12 mouse cellular contexts compared by ENCODE assay signal in the genomic region with DNA sequence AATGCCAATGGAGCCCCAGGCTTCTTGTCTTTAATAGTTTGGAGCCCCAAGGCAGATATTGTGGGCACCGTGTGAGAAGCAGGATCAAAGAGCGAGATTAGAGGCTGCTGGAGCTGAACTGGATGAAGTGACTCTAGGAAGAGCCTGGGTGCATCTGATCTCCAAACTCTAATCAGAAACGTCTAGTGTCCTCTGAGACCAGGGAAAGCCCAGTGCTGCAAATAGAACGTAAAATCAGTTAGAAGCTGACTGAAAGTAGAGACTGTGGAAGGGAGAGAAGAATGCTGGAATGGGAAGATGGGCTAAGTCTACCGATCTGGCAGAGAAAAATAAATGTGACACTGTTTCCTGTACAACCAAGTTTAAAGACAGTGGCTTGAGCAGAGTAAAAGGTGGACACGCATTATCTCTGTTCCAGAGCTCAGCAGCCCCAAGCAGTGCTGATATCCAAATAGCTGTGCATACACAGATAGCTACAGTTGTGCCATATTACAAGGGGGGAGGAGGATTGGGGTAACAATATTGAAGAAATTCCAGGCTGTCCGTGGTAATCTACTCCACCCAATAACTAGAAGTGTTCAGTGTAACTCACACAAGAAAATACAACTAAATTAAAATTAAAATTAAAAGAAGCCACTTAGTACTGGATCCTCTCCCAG. TPM values are rescaled to one million over a fixed set of nuclear protein-coding genes. Genes with fewer than 3 reads are reported as not detected.
DNase-seq lines count a peak whose midpoint lies in the region; ATAC-seq and TF ChIP-seq lines count a peak whose summit lies in the region.
"Had no signal": no experiment of that assay in that cellular context is flagged by ENCODE, and none has a peak within 500 bp of the region (broad histone marks: within the 10 kb centered on the region; RNA-seq: fewer than 3 reads in every experiment).

No protein-coding gene starts in this region.

- no peak overlapping the region for H3K4me3 ChIP-seq in hindbrain, embryonic 10.5 days
- H3K4me3 ChIP-seq in hindbrain, postnatal 0 days (ENCODE audit: low read length): no peak overlapping the region
- no peak overlapping the region for H3K4me3 ChIP-seq in lung, postnatal 0 days (ENCODE audit: low read depth, low read length)
- H3K4me3 ChIP-seq: hindbrain, embryonic 15.5 days; limb, embryonic 13.5 days; neural tube, embryonic 13.5 days had no signal

- ATAC-seq in hindbrain, postnatal 0 days: no peak
- ATAC-seq in erythroid progenitor cell, adult 5-6 weeks (replicated peaks; ENCODE audit: low FRiP score, poor library complexity, severe bottlenecking): peak; percentile 87
- ATAC-seq in megakaryocyte, adult 5-6 weeks (ENCODE audit: poor library complexity, severe bottlenecking): peak; percentile 49
- ATAC-seq in lung, postnatal 0 days: no peak

- H3K4me1 ChIP-seq in hindbrain, embryonic 10.5 days (replicated peaks): peaks cover 51% of the 10 kb centered on the region
- H3K4me1 ChIP-seq in hindbrain, postnatal 0 days (ENCODE audit: insufficient read depth, low read length): no peaks in the 10 kb centered on the region
- H3K4me1 ChIP-seq in lung, postnatal 0 days (ENCODE audit: insufficient read depth, low read depth, low read length): no peaks in the 10 kb centered on the region
- H3K4me1 ChIP-seq: hindbrain, embryonic 15.5 days; limb, embryonic 13.5 days had no signal

- H3K27ac ChIP-seq in hindbrain, embryonic 10.5 days: peak overlapping the region; percentile 42
- H3K27ac ChIP-seq in hindbrain, postnatal 0 days: no peak overlapping the region
- H3K27ac ChIP-seq in lung, postnatal 0 days (ENCODE audit: low read length): no peak overlapping the region
- H3K27ac ChIP-seq: hindbrain, embryonic 15.5 days; limb, embryonic 13.5 days; neural tube, embryonic 13.5 days had no signal

- H3K27me3 ChIP-seq in hindbrain, embryonic 10.5 days (ENCODE audit: insufficient read depth, poor library complexity, severe bottlenecking): no peaks in the 10 kb centered on the region
- H3K27me3 ChIP-seq in hindbrain, postnatal 0 days (ENCODE audit: insufficient read depth, low read length): no peaks in the 10 kb centered on the region
- H3K27me3 ChIP-seq in lung, postnatal 0 days (replicated peaks; ENCODE audit: insufficient read depth, low read length): no peaks in the 10 kb centered on the region
- H3K27me3 ChIP-seq: hindbrain, embryonic 15.5 days; limb, embryonic 13.5 days; neural tube, embryonic 13.5 days had no signal

- no peak overlapping the region for H3K9ac ChIP-seq in hindbrain, postnatal 0 days (replicated peaks; ENCODE audit: low read length)
- H3K9ac ChIP-seq in lung, postnatal 0 days (replicated peaks; ENCODE audit: low read depth): no peak overlapping the region
- H3K9ac ChIP-seq: hindbrain, embryonic 15.5 days; limb, embryonic 13.5 days; neural tube, embryonic 13.5 days had no signal

- H3K36me3 ChIP-seq in hindbrain, embryonic 10.5 days: no peaks in the 10 kb centered on the region
- H3K36me3 ChIP-seq in hindbrain, postnatal 0 days (ENCODE audit: insufficient read depth, low read length): no peaks in the 10 kb centered on the region
- H3K36me3 ChIP-seq in lung, postnatal 0 days (ENCODE audit: insufficient read depth, low read length): no peaks in the 10 kb centered on the region
- H3K36me3 ChIP-seq: hindbrain, embryonic 15.5 days; limb, embryonic 13.5 days; neural tube, embryonic 13.5 days had no signal

- WGBS in hindbrain, embryonic 10.5 days: 69% methylated on average over 7 of the region's 7 CpGs
- WGBS in hindbrain, postnatal 0 days: 58% methylated on average over 7 of the region's 7 CpGs
- 50% methylated on average over 7 of the region's 7 CpGs for WGBS in lung, postnatal 0 days

- no peak for TF ChIP-seq EP300 in lung, postnatal 0 days (IDR thresholded peaks at IDR 0.05)

- DNase-seq in hindbrain, embryonic 10.5 days (ENCODE audit: low spot score): no peak
- no peak for DNase-seq in hindbrain, postnatal 0 days (ENCODE audit: low spot score)
- peak; percentile 62 for DNase-seq in MEL-GATA-1-ER (ENCODE audit: extremely low read depth, low read depth)
- no peak for DNase-seq in lung, postnatal 10 days
- no peak for DNase-seq in ovary, postnatal 10 days (ENCODE audit: low spot score)
- no peak for DNase-seq in lung, postnatal 0 days (ENCODE audit: low spot score)
- DNase-seq: cerebellum, adult 11 months had no signal

- no peaks in the 10 kb centered on the region for H3K9me3 ChIP-seq in hindbrain, embryonic 10.5 days
- H3K9me3 ChIP-seq in hindbrain, postnatal 0 days (ENCODE audit: low read length): no peaks in the 10 kb centered on the region
- no peaks in the 10 kb centered on the region for H3K9me3 ChIP-seq in lung, postnatal 0 days (ENCODE audit: low read length)
- H3K9me3 ChIP-seq: hindbrain, embryonic 15.5 days; limb, embryonic 13.5 days; neural tube, embryonic 13.5 days had no signal

- no peak overlapping the region for H3K4me2 ChIP-seq in hindbrain, postnatal 0 days (ENCODE audit: low read depth, low read length)
- no peak overlapping the region for H3K4me2 ChIP-seq in lung, postnatal 0 days (replicated peaks; ENCODE audit: low read depth, low read length)
- H3K4me2 ChIP-seq: hindbrain, embryonic 15.5 days; limb, embryonic 13.5 days had no signal

- TF ChIP-seq CTCF in hindbrain, postnatal 0 days (IDR thresholded peaks at IDR 0.05; ENCODE audit: low read depth): no peak
- TF ChIP-seq CTCF in lung, postnatal 0 days (IDR thresholded peaks at IDR 0.05): no peak

RNA-seq across cellular contexts. Expression of a gene that starts 9.7 kb away (rescaled TPM):
- polyA plus RNA-seq in hindbrain, embryonic 10.5 days (2016; fragmentation: Nextera tagmentation; extraction: Ambion mirVana): 45.3 and 45.6 TPM in 2 replicates
- 7.8 and 10.3 TPM in 2 replicates for total RNA-seq in hindbrain, postnatal 0 days (2014; rRNA removed)
- polyA plus RNA-seq in hindbrain, postnatal 0 days (2015; fragmentation: Nextera tagmentation; extraction: Ambion mirVana): 4.2 and 5.4 TPM in 2 replicates
- total RNA-seq in erythroid progenitor cell, adult 5-6 weeks (2015; ENCODE audit: low replicate concordance): not detected in 2 replicates
- not detected in 2 replicates for total RNA-seq in erythroid progenitor cell, adult 5-6 weeks (2017; ENCODE audit: low replicate concordance)
- not detected in 2 replicates for total RNA-seq in megakaryocyte, adult 5-6 weeks (2015)
- total RNA-seq in megakaryocyte, adult 5-6 weeks (2017): not detected in 2 replicates
- 2.0 and 2.2 TPM in 2 replicates for polyA plus RNA-seq in lung, postnatal 0 days (2015; fragmentation: Nextera tagmentation; extraction: Ambion mirVana)

RNA-seq across cellular contexts. Expression of a gene that starts 14.8 kb away (rescaled TPM):
- polyA plus RNA-seq in hindbrain, embryonic 10.5 days (2016; fragmentation: Nextera tagmentation; extraction: Ambion mirVana): 23.1 and 25.9 TPM in 2 replicates
- 12.8 and 48.7 TPM in 2 replicates for total RNA-seq in hindbrain, postnatal 0 days (2014; rRNA removed)
- 10.3 and 12.5 TPM in 2 replicates for polyA plus RNA-seq in hindbrain, postnatal 0 days (2015; fragmentation: Nextera tagmentation; extraction: Ambion mirVana)
- 28.1 and 59.9 TPM in 2 replicates for total RNA-seq in erythroid progenitor cell, adult 5-6 weeks (2015; ENCODE audit: low replicate concordance)
- total RNA-seq in erythroid progenitor cell, adult 5-6 weeks (2017; ENCODE audit: low replicate concordance): 42.2 and 44.3 TPM in 2 replicates
- total RNA-seq in megakaryocyte, adult 5-6 weeks (2015): 34.2 and 44.9 TPM in 2 replicates
- total RNA-seq in megakaryocyte, adult 5-6 weeks (2017): 20.7 and 37.0 TPM in 2 replicates
- 19.3 and 20.0 TPM in 2 replicates for polyA plus RNA-seq in lung, postnatal 0 days (2015; fragmentation: Nextera tagmentation; extraction: Ambion mirVana)

Comparison
In these comparisons a context has a peak if more than half of its experiments do, and no peak if none do; other contexts are left out.
1. ATAC-seq: peak in erythroid progenitor cell, adult 5-6 weeks (single experiment) and megakaryocyte, adult 5-6 weeks (single experiment); none in hindbrain, postnatal 0 days (single experiment) and lung, postnatal 0 days (single experiment).